Mouse (Mus musculus) cerebellum, postnatal 14 days (tissue): ENCODE data around the gene Zfp523.

Source experiments
- DNase-seq, 2 experiments: peaks; one replicate each; pipeline ENCODE4 v3.0.0; 2021; ENCODE audit warnings: mixed read lengths in 2 of 2

Zfp523 gene

GRCm38 (mm10) chr17:28246640-28247039 is 69.7 kb downstream of the Zfp523 start:
- DNase-seq, result no peak

- DNase-seq, result no peak
Observed at GRCm38 (mm10) chr17:28247613-28248012, 70.7 kb downstream of the Zfp523 start.

GRCm38 (mm10) chr17:28249062-28249461 is 72.1 kb downstream of the Zfp523 start:
- no peak for DNase-seq

- DNase-seq, result no peak
Observed at GRCm38 (mm10) chr17:28251579-28252280, 74.8 kb downstream of the Zfp523 start.

- DNase-seq, result no peak
Observed at GRCm38 (mm10) chr17:28252281-28252648, 75.3 kb downstream of the Zfp523 start.

DNA sequence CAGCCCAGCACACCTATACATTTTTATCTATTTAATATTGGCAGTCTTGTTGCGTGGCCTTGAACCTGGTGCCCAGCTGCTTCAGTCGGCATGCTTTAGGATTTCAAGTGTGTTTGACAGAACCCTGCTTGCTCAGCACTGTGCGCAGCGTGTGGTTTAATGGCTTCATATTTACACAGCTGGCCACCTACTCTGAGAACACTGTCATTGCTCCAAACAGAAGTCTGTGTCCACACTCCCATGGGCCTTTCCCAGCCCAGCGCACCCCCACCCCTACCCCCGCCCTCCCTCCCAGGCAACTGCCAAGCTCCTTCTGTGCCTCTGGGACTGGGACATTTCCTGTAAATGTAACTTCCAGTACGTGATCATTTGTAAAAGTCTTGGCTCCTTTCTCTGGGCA is 76.3 kb downstream of the Zfp523 start:
- no peak for DNase-seq

DNA sequence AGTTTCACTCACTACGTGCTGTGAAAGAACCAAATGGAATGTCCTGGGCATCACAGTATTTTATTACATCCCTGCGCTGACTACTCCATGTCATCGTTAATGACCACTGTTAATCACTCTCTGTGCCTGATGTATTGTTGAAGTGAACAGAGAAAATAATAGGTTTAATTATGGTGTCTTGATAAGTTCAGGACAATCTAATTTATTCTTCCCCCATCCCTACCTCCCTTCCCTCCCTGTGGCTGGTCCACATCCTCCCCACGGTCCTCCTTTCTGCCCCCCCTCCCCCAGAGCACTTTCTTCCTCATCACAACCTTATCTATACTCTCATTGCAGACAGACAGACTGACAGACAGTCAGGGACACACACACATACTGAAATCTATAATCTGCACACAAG is 77.9 kb downstream of the Zfp523 start:
- no peak for DNase-seq
